Comparison of ENCODE assay signal across 12 mouse cellular contexts in genomic region chrX:161926683-161927053, GRCm38 (mm10).
DNase-seq lines count a peak whose midpoint lies in the region; ATAC-seq and TF ChIP-seq lines count a peak whose summit lies in the region.
"Had no signal": no experiment of that assay in that cellular context is flagged by ENCODE, and none has a peak within 500 bp of the region (broad histone marks: within the 10 kb centered on the region; RNA-seq: fewer than 3 reads in every experiment).

No protein-coding gene starts in this region.

- no peak for DNase-seq in heart, adult 18-20 months
- DNase-seq in stomach, postnatal 0 days (ENCODE audit: low spot score): no peak
- DNase-seq in limb, embryonic 11.5 days (ENCODE audit: low spot score): no peak
- no peak for DNase-seq in adrenal gland, postnatal 36 days
- DNase-seq: lung, adult 2 months; thymus, postnatal 36 days had no signal

- H3K4me2 ChIP-seq in heart, embryonic 13.5 days: no peak overlapping the region
- H3K4me2 ChIP-seq in stomach, embryonic 14.5 days (replicated peaks; ENCODE audit: low read depth, low read length): no peak overlapping the region
- no peak overlapping the region for H3K4me2 ChIP-seq in stomach, postnatal 0 days (replicated peaks; ENCODE audit: low read depth)
- H3K4me2 ChIP-seq in limb, embryonic 11.5 days (ENCODE audit: low read depth, severe bottlenecking): 0 out of 2 replicates have a peak overlapping the region, but pooled peaks have one; percentile 42
- 0 out of 2 replicates have a peak overlapping the region, but pooled peaks have one; percentile 27 for H3K4me2 ChIP-seq in stomach, embryonic 16.5 days (ENCODE audit: low read depth, low read length)
- H3K4me2 ChIP-seq in intestine, embryonic 15.5 days (replicated peaks): no peak overlapping the region

- peaks cover 9% of the 10 kb centered on the region; the same call in 1 of the 2 replicates for H3K4me1 ChIP-seq in heart, embryonic 13.5 days
- 0 out of 2 replicates have a peak, but pooled peaks cover 6% of the 10 kb centered on the region for H3K4me1 ChIP-seq in stomach, embryonic 14.5 days (ENCODE audit: control insufficient read depth, insufficient read depth, low read length)
- no peaks in the 10 kb centered on the region for H3K4me1 ChIP-seq in stomach, postnatal 0 days (replicated peaks; ENCODE audit: control insufficient read depth, insufficient read depth)
- H3K4me1 ChIP-seq in limb, embryonic 11.5 days (ENCODE audit: control insufficient read depth, insufficient read depth, low read length): 0 out of 2 replicates have a peak, but pooled peaks cover 3% of the 10 kb centered on the region
- peaks cover 13% of the 10 kb centered on the region; the same call in 1 of the 2 replicates for H3K4me1 ChIP-seq in stomach, embryonic 16.5 days (ENCODE audit: control insufficient read depth, insufficient read depth, low read length)
- peaks cover 7% of the 10 kb centered on the region; the same call in 1 of the 2 replicates for H3K4me1 ChIP-seq in intestine, embryonic 15.5 days (replicated peaks)

- no peaks in the 10 kb centered on the region for H3K36me3 ChIP-seq in heart, embryonic 13.5 days
- H3K36me3 ChIP-seq in stomach, embryonic 14.5 days (ENCODE audit: control insufficient read depth, insufficient read depth, low read length): no peaks in the 10 kb centered on the region
- no peaks in the 10 kb centered on the region for H3K36me3 ChIP-seq in stomach, postnatal 0 days (ENCODE audit: control insufficient read depth, insufficient read depth, low read length)
- no peaks in the 10 kb centered on the region for H3K36me3 ChIP-seq in limb, embryonic 11.5 days (ENCODE audit: control insufficient read depth, insufficient read depth, low read length)
- no peaks in the 10 kb centered on the region for H3K36me3 ChIP-seq in stomach, embryonic 16.5 days (ENCODE audit: control insufficient read depth, insufficient read depth, low read length)
- H3K36me3 ChIP-seq in intestine, embryonic 15.5 days: no peaks in the 10 kb centered on the region

- peaks cover 50% of the 10 kb centered on the region for H3K27me3 ChIP-seq in heart, embryonic 13.5 days (replicated peaks)
- 0 out of 2 replicates have a peak, but pooled peaks cover 2% of the 10 kb centered on the region for H3K27me3 ChIP-seq in stomach, embryonic 14.5 days (ENCODE audit: control insufficient read depth, insufficient read depth, low read length)
- no peaks in the 10 kb centered on the region for H3K27me3 ChIP-seq in stomach, postnatal 0 days (ENCODE audit: control insufficient read depth, insufficient read depth, low read length)
- H3K27me3 ChIP-seq in limb, embryonic 11.5 days (ENCODE audit: control insufficient read depth, insufficient read depth, low read length): peaks cover 12% of the 10 kb centered on the region
- H3K27me3 ChIP-seq in stomach, embryonic 16.5 days (ENCODE audit: control insufficient read depth, insufficient read depth, low read length): peaks cover 4% of the 10 kb centered on the region; the same call in 1 of the 2 replicates
- H3K27me3 ChIP-seq in intestine, embryonic 15.5 days (replicated peaks): peaks cover 3% of the 10 kb centered on the region; the same call in 1 of the 2 replicates

- TF ChIP-seq CTCF in stomach, postnatal 0 days (IDR thresholded peaks at IDR 0.05; ENCODE audit: low read depth): no peak

- no peaks in the 10 kb centered on the region for H3K9me3 ChIP-seq in heart, embryonic 13.5 days
- H3K9me3 ChIP-seq in stomach, embryonic 14.5 days (ENCODE audit: control insufficient read depth, low read depth, low read length): no peaks in the 10 kb centered on the region
- no peaks in the 10 kb centered on the region for H3K9me3 ChIP-seq in stomach, postnatal 0 days (ENCODE audit: control insufficient read depth, low read length)
- H3K9me3 ChIP-seq in limb, embryonic 11.5 days (ENCODE audit: control insufficient read depth, low read length): no peaks in the 10 kb centered on the region
- H3K9me3 ChIP-seq in stomach, embryonic 16.5 days (replicated peaks; ENCODE audit: control insufficient read depth, low read length): no peaks in the 10 kb centered on the region
- no peaks in the 10 kb centered on the region for H3K9me3 ChIP-seq in intestine, embryonic 15.5 days

- TF ChIP-seq EP300 in stomach, postnatal 0 days (optimal IDR thresholded peaks at IDR 0.05): no peak

- H3K9ac ChIP-seq in heart, embryonic 13.5 days: no peak overlapping the region
- no peak overlapping the region for H3K9ac ChIP-seq in stomach, embryonic 14.5 days (replicated peaks; ENCODE audit: low read depth, low read length)
- H3K9ac ChIP-seq in stomach, postnatal 0 days (ENCODE audit: low read length): no peak overlapping the region
- H3K9ac ChIP-seq in limb, embryonic 11.5 days (ENCODE audit: low read length): no peak overlapping the region
- H3K9ac ChIP-seq in stomach, embryonic 16.5 days (ENCODE audit: low read length): no peak overlapping the region
- H3K9ac ChIP-seq in intestine, embryonic 15.5 days: no peak overlapping the region

- no peak; the same call in 1 of the 2 replicates for ATAC-seq in heart, embryonic 13.5 days (ENCODE audit: extremely low read depth, insufficient number of reproducible peaks, low FRiP score, low TSS enrichment)
- no peak for ATAC-seq in stomach, embryonic 14.5 days (ENCODE audit: insufficient number of reproducible peaks, insufficient read depth, low FRiP score, low read depth)
- no peak for ATAC-seq in stomach, postnatal 0 days (ENCODE audit: low FRiP score, low TSS enrichment)
- ATAC-seq in limb, embryonic 11.5 days (ENCODE audit: insufficient number of reproducible peaks, low FRiP score, low TSS enrichment, low read depth): 0 out of 2 replicates have a peak, but pooled peaks have one; percentile 44
- ATAC-seq in stomach, embryonic 16.5 days (ENCODE audit: insufficient read depth, low FRiP score): no peak
- no peak for ATAC-seq in intestine, embryonic 15.5 days

- no peak overlapping the region for H3K4me3 ChIP-seq in heart, embryonic 13.5 days
- no peak overlapping the region for H3K4me3 ChIP-seq in stomach, embryonic 14.5 days (ENCODE audit: low read depth, low read length)
- H3K4me3 ChIP-seq in stomach, postnatal 0 days (ENCODE audit: low read depth, low read length): no peak overlapping the region
- no peak overlapping the region for H3K4me3 ChIP-seq in limb, embryonic 11.5 days (ENCODE audit: low read depth, low read length)
- H3K4me3 ChIP-seq in stomach, embryonic 16.5 days (replicated peaks; ENCODE audit: low read length): no peak overlapping the region
- no peak overlapping the region for H3K4me3 ChIP-seq in intestine, embryonic 15.5 days (replicated peaks)
- H3K4me3 ChIP-seq: left cerebral cortex, adult 2 months; myocyte had no signal

- 0 out of 2 replicates have a peak overlapping the region, but pooled peaks have one; percentile 53 for H3K27ac ChIP-seq in heart, embryonic 13.5 days (replicated peaks)
- H3K27ac ChIP-seq in stomach, embryonic 14.5 days (ENCODE audit: low read length): peak overlapping the region; percentile 74; the same call in 1 of the 2 replicates
- no peak overlapping the region for H3K27ac ChIP-seq in stomach, postnatal 0 days (replicated peaks)
- peak overlapping the region; percentile 72; the same call in 1 of the 2 replicates for H3K27ac ChIP-seq in limb, embryonic 11.5 days (replicated peaks; ENCODE audit: low read depth, low read length)
- no peak overlapping the region for H3K27ac ChIP-seq in stomach, embryonic 16.5 days (ENCODE audit: low read length)
- no peak overlapping the region for H3K27ac ChIP-seq in intestine, embryonic 15.5 days
- H3K27ac ChIP-seq: left cerebral cortex, adult 2 months had no signal

Comparison
In these comparisons a context has a peak if more than half of its experiments do, and no peak if none do; other contexts are left out.
1. H3K27ac ChIP-seq: peak in heart, embryonic 13.5 days (single experiment), stomach, embryonic 14.5 days (single experiment) and limb, embryonic 11.5 days (single experiment); none in stomach, postnatal 0 days (single experiment), stomach, embryonic 16.5 days (single experiment) and intestine, embryonic 15.5 days (single experiment).
2. H3K4me2 ChIP-seq: peak in limb, embryonic 11.5 days (single experiment) and stomach, embryonic 16.5 days (single experiment); none in heart, embryonic 13.5 days (single experiment), stomach, embryonic 14.5 days (single experiment), stomach, postnatal 0 days (single experiment) and intestine, embryonic 15.5 days (single experiment).